Mouse (Mus musculus): Measurements from ENCODE around the gene Bspry.
A peak's percentile ranks its signal among the peaks of the same experiment; 100 is the strongest.

Gene Bspry

GRCm38 (mm10) chr4:62480709-62481605 lies 1.1 kb downstream of the Bspry start:
- 0 out of 2 replicates have a peak, but pooled peaks have one; percentile 25 for ATAC-seq (ENCODE audit: low TSS enrichment)

DNA sequence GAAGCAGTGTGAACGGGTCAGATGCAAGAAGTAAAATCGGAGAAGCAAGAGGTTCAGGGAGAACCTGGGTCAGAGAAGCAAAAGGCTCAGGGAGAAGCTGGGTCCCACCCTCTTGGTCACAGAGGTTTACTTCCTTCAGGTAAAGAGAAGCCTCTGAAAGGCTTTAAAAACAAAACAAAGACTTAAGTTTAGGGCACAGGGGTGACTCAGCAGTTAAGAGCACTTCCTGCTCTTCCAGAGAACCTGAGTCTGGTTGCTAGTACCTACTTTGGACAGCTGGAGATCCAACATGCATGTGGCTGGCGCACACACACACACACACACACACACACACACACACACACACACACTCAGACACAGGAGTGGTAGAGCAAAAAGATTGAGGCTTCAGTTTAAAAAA lies 5.1 kb downstream of the Bspry start:
- ATAC-seq (ENCODE audit: low TSS enrichment) = no peak

DNA sequence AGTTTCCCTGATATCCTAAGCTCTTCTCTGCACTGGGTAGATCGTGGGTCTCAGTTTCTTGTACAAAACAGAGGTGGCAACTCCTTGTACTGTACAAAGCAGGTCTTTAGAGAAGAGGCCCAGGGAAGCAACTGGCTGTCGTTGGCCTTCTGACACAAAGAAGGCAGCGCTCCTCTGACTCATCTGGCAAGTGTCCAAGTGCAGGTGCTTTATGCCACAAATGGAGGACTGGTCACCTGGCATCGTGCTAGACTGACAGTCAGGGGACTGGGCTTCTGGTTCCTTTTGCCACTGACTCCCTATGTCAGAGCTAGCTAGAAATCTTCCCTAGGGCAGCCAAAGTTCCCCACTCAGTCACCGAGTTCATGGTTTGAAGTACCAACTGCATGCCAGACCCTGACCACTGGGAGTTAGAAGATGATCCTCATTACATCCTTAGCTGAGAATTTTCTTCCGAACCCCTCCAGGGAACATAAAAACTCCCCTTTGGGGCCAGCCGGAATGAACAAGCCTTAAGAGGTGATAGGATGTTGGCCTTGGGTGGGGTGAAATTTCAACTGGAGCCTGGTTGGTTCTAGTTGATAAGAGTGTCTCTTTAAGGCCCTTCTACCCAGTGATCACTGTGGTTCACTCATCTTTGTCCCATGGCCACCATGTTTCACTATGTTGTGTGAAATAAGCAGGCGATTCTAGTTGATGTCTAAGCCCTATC lies 5.8 kb downstream of the Bspry start:
- ATAC-seq (ENCODE audit: low TSS enrichment) = no peak

DNA sequence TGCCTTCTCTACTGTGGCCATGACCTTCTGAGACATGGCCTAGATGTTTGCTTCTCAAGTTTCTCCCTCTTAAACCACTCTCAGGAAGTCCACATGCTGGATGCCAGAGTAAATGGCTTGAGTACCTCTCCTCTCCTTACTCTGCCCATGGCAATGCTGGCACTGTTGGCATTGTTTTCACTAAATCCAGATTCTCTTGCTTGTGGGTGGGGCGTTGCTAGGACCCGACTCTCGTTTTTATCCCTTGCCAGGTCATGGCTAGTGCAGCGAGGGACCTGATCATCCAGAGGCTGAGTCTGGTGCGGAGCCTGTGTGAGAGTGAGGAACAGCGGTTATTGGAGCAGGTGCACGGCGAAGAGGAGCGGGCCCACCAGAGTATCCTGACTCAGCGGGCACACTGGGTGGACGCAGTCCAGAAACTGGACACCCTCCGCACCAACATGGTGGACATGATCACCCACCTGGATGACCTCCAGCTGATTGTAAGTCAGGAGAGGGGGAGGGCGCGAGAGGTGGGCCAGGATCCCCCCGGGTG lies 6.4 kb downstream of the Bspry start:
- no peak for ATAC-seq (ENCODE audit: low TSS enrichment)

- ATAC-seq (ENCODE audit: low TSS enrichment) = no peak
These were observed 7.3 kb downstream of the Bspry start for GRCm38 (mm10) chr4:62487172-62487571.

DNA sequence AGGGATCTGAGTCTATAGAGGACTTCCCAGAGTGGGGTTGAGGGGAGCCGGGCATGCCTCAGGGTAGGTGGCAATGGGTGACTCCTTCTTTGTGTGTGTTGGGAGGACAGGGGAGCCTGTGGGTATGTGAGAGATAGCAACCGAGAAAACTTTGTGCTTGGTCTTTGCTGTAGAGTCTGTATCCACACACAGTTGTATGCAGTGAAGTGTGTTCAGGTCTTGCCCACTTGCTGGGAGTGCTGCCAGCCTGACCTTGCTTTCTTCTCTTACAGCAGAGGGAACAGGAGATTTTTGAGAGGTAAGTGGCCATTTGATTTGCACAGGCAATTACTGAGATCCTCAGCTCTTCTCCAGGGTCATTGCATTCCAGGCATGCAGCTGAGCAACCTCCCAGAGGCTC lies 8.1 kb downstream of the Bspry start:
- no peak for ATAC-seq (ENCODE audit: low TSS enrichment)

DNA sequence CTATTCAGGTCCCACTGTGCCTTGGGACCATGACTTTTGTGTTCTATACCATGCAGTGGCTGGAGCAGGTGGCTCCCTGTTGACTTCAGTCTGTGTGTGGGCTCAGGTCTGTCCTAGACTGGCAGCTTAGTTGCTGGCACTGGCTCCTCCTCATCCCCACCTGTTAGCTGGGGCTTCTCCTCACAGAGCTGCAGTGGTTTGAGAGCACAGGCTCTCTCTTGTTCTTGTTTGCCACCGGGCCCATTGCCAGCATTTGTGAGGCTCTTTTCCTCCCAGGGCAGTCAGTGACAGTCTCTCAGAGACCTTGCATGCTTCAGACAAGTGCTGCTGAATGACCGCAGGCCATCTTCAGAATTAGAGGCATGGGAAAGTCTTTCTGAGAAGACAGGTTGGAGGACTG lies 12.8 kb downstream of the Bspry start:
- ATAC-seq (ENCODE audit: low TSS enrichment) = no peak

DNA sequence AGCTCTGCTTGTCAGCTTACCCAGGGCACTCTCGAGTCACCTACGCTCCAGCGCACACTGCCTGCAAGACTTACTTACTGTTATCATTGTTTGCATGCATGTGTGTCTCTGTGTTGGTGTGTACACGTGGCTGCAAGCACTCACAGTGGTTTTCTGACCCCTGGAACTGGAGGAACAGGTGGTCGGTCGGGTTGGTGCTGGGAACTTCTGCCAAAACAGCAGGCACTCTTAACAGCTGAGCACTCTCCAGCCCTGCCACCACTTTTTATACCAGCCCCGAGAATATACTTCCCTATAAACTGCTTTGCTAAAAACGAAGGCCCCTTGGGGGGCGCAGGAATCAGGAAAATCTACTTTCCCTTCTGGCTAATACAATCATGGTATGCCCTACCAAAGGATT lies 14.4 kb downstream of the Bspry start:
- ATAC-seq (ENCODE audit: low TSS enrichment) = no peak

GRCm38 (mm10) chr4:62495946-62496345 lies 16.1 kb downstream of the Bspry start:
- ATAC-seq (ENCODE audit: low TSS enrichment) = no peak

- ATAC-seq (ENCODE audit: low TSS enrichment) = peak; percentile 88
These were observed 17.0 kb downstream of the Bspry start for GRCm38 (mm10) chr4:62496815-62497214.

DNA sequence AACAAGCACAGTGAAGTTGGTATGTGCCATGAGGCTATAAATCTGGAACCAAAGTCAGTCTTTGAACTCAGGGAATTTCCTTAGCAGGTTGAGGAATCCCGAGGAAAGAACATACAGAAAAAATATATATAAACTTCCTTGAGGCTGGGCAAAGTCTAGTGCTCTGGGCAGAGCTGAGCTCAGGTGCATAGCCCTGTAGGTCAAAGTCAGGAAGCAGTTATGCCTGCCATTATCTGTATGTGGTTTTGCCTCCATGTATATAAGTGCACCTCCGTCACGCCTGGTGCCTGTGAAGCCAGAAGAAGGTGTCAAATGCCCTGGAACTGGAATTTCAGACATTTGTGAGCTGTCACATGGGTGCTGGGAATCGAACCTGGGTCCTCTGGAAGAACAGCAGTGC lies 20.9 kb downstream of the Bspry start:
- ATAC-seq (ENCODE audit: low TSS enrichment) = no peak

- peak; percentile 5; the same call in 1 of the 2 replicates for ATAC-seq (ENCODE audit: low TSS enrichment)
These were observed 21.7 kb downstream of the Bspry start for GRCm38 (mm10) chr4:62501534-62501933.

GRCm38 (mm10) chr4:62501964-62502732 lies 22.3 kb downstream of the Bspry start:
- peak; percentile 96 for ATAC-seq (ENCODE audit: low TSS enrichment)

- ATAC-seq (ENCODE audit: low TSS enrichment) = no peak
These were observed 23.1 kb downstream of the Bspry start for GRCm38 (mm10) chr4:62502969-62503368.

DNA sequence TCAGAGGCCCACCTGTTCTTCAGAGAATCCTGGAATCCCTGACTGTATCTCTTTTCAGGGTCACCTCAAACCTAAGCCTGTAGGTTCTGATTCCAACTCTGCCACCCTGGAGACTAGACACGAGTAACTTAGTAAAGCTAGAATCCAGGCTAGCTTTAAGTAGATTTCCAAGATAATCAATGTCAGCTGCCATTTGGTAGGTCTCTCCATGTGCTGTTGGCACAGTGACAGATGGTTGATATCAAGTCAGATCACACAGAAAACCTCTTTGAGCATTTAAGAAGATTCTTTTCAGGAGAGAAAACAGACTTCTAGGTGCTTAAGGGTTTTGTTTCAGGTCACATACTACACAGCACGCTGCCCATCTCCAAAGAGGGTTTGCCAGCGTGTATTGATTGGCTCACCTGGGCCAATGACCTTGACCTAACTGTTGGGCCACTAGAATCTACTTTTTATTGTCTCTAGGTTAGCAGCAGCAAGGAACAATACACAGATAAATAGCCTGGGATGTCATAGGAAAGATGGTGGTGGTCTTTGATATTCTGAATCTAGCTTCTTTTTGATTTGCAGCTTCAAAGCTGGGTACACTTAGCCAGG lies 23.6 kb downstream of the Bspry start, which contains the start of gene Hdhd3:
Gene Hdhd3, minus strand, starts transcription at position 94 of the 597 bp plus-strand sequence.
- ATAC-seq (ENCODE audit: low TSS enrichment) = no peak

DNA sequence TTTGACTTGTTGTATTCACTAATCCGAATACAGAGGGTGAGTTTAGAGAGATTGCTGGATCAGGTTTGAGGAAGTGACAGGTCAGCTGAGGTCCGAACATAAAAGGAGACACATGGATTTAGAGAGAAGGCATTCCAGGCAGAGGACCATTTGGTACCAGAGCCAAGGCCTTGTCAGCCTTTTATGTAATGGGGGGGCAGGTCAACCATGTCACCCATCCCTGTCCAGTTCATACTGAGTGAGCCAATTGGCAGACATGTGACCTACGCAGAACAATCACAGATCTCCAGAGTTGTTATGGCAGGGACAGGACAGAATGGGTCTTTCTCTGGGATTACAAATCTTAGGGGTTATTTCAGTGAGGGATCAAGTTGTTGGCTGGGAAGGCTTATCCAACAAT lies 26.1 kb downstream of the Bspry start:
- no peak for ATAC-seq (ENCODE audit: low TSS enrichment)

- ATAC-seq (ENCODE audit: low TSS enrichment) = 0 out of 2 replicates have a peak, but pooled peaks have one; percentile 21
These were observed 26.9 kb downstream of the Bspry start for GRCm38 (mm10) chr4:62506798-62507197.

DNA sequence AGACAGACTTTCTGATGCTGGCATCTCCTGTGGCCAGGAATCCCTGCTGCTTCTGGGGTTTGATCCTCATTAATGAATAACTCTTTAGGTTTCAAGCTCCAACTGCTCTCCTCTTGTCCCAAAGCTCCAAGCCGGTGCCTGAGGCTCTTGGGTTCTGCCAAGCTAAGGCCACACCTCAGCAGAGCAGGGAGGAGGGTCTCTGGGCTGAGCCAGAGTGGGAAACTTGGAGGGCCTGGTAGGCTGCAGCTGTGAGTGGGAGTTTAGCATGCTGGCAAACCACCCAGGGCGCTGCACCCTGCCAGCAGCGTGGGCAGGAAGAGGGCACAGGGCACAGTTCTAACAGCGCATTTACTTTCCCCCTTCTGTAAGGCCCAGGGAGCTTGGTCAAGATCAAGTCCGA lies 29.0 kb downstream of the Bspry start:
- ATAC-seq (ENCODE audit: low TSS enrichment) = no peak

GRCm38 (mm10) chr4:62509946-62510345 lies 30.1 kb downstream of the Bspry start:
- no peak for ATAC-seq (ENCODE audit: low TSS enrichment)

GRCm38 (mm10) chr4:62513998-62514506 lies 34.2 kb downstream of the Bspry start:
- no peak for ATAC-seq (ENCODE audit: low TSS enrichment)

DNA sequence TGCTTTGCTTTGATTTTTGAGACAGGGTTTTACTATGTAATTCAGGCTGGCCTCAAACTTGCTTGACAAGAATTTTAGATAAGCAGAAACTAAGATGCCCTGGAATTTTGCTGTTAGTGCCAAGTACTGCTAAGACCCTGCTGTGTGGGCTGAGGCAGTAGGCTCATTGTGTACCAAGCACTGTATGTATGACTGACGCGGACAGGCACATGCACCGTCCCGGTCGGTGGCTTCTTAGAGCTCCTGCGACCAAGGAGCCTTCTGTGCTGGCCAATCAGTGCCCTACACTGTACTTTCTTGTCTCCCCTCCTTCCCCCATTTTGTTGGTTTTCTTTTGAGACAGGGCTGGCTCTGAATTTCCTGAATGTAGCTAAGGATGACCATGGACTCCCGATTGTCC lies 35.1 kb downstream of the Bspry start:
- ATAC-seq (ENCODE audit: low TSS enrichment) = no peak

Data from frontal cortex, adult (tissue).